Mouse (Mus musculus): ENCODE measurements around the gene Pold4. TPM values are rescaled to one million over a fixed set of nuclear protein-coding genes. Genes with fewer than 3 reads are reported as not detected.
A peak's percentile ranks its signal among the peaks of the same experiment; 100 is the strongest.

Gene Pold4
- polyA plus RNA-seq, 1 experiment from 2014 or later = 20.4 TPM

DNA sequence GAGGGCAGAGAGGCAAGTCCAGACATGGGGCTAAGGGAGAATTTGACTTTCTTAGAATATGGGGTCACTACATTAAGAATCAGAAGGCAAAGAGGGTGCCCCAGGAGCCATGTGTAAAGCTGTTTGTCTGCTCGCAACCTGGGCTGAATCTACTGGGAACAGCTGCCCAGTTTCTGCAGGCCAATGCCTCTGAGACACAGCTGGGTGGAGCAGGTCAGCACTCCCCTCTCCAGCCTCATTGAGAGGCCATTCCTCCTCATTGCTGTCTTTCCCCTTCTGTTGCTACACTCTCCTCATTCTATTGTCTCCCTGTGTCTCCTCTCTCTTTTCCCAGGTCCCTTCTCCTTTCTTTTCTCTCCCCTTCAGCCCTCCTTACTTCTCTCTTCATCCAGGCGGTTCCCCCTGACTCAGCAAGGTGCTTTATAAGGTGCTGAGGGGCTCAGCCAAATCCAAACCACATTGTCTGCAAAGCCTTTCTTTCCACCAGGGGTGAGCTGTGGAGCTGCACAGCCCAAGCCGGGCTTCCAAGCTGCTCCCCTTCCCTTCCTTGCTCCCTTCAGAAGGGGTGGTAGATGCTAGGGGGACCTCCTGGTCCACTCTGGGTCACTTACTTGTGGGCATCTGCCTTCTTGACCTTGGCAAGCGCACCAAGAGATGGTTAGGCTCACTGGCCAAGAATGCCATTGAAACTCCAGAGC, 19.7 kb upstream of the Pold4 start:
- Histone ChIP-seq H3K4me3 (no peak overlapping the region), H3K27me3 (replicated peaks) (peaks cover 43% of the 10 kb centered on the region), H3K9ac (no peak overlapping the region), H3K4me1 (peaks cover 24% of the 10 kb centered on the region), H3K27ac (no peak overlapping the region), H3K36me3 (replicated peaks) (no peaks in the 10 kb centered on the region), H3K9me3 (no peaks in the 10 kb centered on the region), H3K4me2 (no peak overlapping the region)
- 17% methylated on average over 4 of the region's 4 CpGs for WGBS
- no peak for ATAC-seq (replicated peaks)

DNA sequence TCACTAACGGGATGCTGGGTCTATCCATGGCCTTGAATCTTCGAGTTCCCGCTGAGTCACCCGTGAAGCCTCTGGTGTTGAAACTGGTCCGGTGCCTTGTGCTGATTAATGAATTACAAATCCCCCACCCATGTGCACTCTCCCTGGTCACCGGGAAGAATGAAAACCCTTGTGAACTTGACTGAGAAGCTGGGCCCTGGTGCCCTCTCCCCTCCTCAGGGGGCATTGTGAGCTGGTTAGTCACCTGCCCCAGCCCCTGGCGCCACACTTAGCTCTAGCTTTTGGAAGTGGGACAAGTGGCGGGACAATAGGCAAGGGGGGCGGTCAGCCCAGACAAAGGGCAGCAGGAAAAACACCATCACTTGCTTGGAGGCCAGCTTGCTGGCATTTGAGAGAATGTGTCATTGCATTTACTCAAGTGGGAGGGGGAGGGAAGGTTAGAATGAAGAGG, 18.1 kb upstream of the Pold4 start:
- Histone ChIP-seq H3K4me2 (peak overlapping the region; percentile 96; the same call in 1 of the 2 replicates), H3K27ac (no peak overlapping the region), H3K4me1 (peaks cover 24% of the 10 kb centered on the region), H3K4me3 (no peak overlapping the region), H3K9ac (no peak overlapping the region), H3K27me3 (replicated peaks) (peaks cover 45% of the 10 kb centered on the region), H3K36me3 (replicated peaks) (no peaks in the 10 kb centered on the region), H3K9me3 (no peaks in the 10 kb centered on the region)
- ATAC-seq (replicated peaks) = no peak
- WGBS = 7% methylated on average over 9 of the region's 9 CpGs

DNA sequence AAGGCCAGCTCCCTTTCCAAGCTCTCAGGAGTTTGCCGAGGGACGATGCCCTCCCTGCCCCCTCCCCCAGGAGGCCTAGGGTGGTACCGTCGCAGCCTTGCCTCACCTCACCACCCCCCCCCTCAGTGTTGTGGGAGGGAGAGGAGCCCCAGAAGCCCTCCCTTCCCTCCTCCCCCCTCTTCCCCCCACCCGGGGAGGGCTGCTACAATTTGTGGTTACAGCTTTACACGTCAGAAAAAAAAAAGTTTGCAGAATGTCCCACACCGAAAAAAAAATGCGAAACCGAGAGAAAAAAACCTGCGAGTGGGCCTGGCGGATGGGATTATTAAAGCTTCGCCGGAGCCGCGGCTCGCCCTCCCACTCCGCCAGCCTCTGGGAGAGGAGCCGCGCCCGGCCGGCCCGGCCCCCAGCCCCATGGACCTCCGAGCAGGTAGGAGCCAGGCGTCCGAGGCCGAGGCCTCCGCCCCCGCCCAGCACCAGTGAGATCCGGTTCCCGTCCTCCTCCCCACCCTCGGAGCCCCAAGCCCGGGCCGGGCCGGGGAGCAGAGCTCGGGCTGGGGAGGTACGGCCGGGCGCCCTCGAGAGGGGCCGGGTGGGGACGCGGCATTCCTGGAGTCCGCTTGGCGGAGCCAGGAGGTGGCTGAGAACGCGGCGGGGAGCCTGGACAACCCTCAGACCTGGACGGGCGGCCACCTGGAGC, 17.5 kb upstream of the Pold4 start, which contains the start of the genes Clcf1 and AC109138.7:
Gene Clcf1 (plus strand): TSS at position 168 of the 700 bp plus-strand sequence.
Gene AC109138.7 (plus strand): TSS at position 287 of the 700 bp plus-strand sequence.
- Histone ChIP-seq H3K27ac (no peak within 1 kb of the TSS), H3K4me1 (peaks cover 24% of the 10 kb centered on the region), H3K27me3 (replicated peaks) (peaks cover 45% of the 10 kb centered on the region), H3K4me3 (peak within 1 kb of the TSS; percentile 48), H3K36me3 (replicated peaks) (no peaks in the 10 kb centered on the region), H3K9ac (peak within 1 kb of the TSS; percentile 42), H3K9me3 (no peaks in the 10 kb centered on the region), H3K4me2 (peak within 1 kb of the TSS; percentile 96)
- under 1% methylated on average over 47 of the region's 49 CpGs for WGBS
- peak; percentile 48; the same call in 1 of the 2 replicates for ATAC-seq (replicated peaks)

DNA sequence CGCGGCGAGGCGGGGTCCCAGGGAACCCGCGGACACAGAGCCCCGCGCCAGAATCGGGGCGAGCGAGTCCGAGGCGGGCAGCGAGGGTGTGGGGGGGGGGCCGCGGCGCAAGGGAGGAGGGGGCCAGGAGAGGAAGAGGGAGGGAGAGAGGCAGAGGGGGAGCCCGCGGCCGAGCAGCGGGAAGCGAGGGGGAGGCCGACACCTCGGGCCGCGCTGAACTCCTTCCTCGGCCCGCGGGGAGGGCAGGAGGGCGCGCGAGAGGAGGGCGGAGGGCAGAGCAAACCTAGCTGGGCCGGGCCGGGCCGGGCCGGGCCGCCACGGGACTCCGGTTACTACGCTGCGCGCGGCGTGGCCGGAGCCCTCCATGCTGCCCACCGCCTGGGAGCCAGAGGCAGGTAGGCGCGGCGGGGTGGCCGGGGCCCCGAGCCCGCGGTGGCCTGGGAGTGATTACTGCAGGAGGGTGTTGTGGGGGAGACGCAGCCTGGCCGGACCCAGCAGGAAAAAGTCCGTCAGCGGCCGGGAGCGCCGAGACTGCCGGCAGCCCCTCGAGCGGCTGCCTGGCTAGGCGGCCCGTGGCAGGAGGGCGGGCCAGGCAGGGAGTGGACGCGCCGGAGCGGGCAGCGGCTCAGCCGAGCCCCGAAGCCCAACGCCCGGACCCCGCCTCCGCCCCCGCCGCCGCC, 16.8 kb upstream of the Pold4 start:
- Histone ChIP-seq H3K9ac (peak overlapping the region; percentile 42), H3K27me3 (replicated peaks) (peaks cover 45% of the 10 kb centered on the region), H3K4me2 (peak overlapping the region; percentile 96), H3K4me1 (peaks cover 24% of the 10 kb centered on the region), H3K36me3 (replicated peaks) (no peaks in the 10 kb centered on the region), H3K4me3 (peak overlapping the region; percentile 48), H3K9me3 (no peaks in the 10 kb centered on the region), H3K27ac (no peak overlapping the region)
- WGBS = 0% methylated on average over 55 of the region's 81 CpGs
- ATAC-seq (replicated peaks) = peak; percentile 51; the same call in 1 of the 2 replicates

DNA sequence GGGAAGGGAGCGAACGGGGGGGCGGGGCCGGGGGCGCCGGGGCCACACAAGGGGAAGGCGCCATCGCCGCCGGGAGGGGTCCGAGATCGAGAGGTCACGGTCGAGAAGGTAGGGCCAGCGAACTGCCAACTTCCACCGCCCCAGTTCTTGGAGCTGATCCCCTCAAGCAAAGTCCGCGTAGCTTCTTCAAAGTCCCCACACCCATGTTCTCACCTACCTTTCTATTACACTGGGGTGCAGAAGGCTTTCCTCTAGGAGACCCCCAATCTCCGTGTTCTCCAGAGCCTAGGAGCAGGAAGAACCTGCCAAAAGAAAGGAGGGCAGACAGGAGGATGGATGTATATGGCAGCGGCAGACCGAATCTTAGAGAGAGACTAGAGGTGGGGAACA, 16.3 kb upstream of the Pold4 start:
- H3K36me3 ChIP-seq (replicated peaks) = no peaks in the 10 kb centered on the region
- ATAC-seq (replicated peaks) = no peak
- H3K9me3 ChIP-seq = no peaks in the 10 kb centered on the region
- no peak overlapping the region for H3K27ac ChIP-seq
- peak overlapping the region; percentile 96 for H3K4me2 ChIP-seq
- peaks cover 45% of the 10 kb centered on the region for H3K27me3 ChIP-seq (replicated peaks)
- peaks cover 24% of the 10 kb centered on the region for H3K4me1 ChIP-seq
- H3K9ac ChIP-seq = peak overlapping the region; percentile 42
- peak overlapping the region; percentile 48 for H3K4me3 ChIP-seq
- 4% methylated on average over 16 of the region's 21 CpGs for WGBS

DNA sequence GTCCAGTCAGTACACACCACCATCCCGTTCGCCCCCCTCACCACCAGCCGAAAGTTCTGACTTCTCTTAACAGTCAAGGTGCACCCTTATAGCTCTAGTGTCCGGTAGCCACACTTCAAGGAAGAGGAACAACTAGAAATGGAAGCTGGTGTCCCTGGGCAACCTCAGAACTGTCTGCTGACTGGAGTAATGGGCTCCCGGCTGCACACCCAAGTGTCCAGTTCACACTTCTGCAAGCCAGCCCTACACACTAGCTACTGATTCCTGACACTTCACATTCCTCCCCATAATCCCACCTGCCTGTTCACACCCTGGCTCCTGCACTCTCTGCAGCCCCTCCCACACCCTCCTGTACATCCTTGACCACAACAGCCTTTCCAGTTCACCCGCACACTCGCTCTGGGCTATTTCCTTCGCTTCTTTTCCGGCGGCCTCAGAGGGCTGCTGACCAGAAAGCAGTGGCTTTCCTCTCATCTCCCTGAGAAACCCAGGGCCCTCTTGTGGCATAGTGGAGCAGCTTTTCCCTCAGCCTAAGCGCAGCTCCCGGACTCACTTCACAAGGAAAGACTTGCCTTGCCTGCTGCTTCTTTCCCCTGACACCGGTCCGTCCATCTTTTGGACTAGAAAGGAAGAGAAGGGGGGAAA, 15.5 kb upstream of the Pold4 start:
- H3K9me3 ChIP-seq = no peaks in the 10 kb centered on the region
- H3K4me1 ChIP-seq = peaks cover 24% of the 10 kb centered on the region
- 23% methylated on average over 14 of the region's 14 CpGs for WGBS
- no peak for ATAC-seq (replicated peaks)
- peaks cover 42% of the 10 kb centered on the region for H3K27me3 ChIP-seq (replicated peaks)
- peak overlapping the region; percentile 17; the same call in 1 of the 2 replicates for H3K4me2 ChIP-seq
- no peaks in the 10 kb centered on the region for H3K36me3 ChIP-seq (replicated peaks)
- H3K9ac ChIP-seq = no peak overlapping the region
- H3K27ac ChIP-seq = no peak overlapping the region
- no peak overlapping the region for H3K4me3 ChIP-seq

DNA sequence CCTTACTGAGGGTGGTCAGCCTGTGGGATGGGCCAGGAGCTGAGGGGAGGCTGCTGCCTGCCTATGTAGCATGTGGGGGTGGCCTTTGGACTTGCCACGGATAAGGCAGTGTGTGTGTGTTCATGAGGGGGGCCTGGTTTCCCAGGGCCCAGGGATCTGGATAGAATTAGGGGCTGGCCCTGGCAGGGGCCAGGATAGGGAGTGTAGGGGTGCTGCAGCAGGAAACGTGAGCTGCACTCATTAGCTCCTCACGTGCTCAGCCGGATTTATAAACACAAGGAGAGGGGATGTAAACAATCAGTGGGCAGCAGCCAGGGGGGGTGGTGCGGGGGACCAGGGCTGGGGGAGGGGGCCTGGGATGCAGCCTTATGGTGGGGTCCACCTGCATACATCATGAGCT, 14.6 kb upstream of the Pold4 start:
- Histone ChIP-seq H3K27ac (no peak overlapping the region), H3K4me3 (no peak overlapping the region), H3K27me3 (replicated peaks) (peaks cover 33% of the 10 kb centered on the region), H3K4me2 (no peak overlapping the region), H3K36me3 (replicated peaks) (no peaks in the 10 kb centered on the region), H3K9me3 (no peaks in the 10 kb centered on the region), H3K4me1 (peaks cover 24% of the 10 kb centered on the region), H3K9ac (no peak overlapping the region)
- 14% methylated on average over 5 of the region's 5 CpGs for WGBS
- no peak for ATAC-seq (replicated peaks)

DNA sequence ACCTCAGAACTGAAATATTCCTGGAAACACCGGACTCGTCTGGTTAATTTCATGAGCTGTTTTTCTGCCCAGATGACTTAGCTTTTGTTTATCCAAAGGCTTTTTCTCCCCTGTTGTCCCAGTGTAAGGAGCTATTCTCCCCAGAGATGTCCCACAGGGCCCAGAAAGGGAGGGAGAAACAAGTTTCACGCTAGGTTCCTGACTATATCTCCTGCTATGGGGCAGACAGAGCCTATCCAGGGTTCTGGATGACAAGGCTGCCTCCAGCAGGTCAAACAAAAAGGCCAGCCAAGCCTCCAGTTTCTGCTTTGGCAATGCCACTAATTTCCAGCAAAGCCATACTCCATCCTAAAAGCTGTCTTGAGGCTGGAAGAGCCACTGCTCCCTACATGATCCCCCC, 13.8 kb upstream of the Pold4 start:
- 42% methylated on average over 3 of the region's 3 CpGs for WGBS
- no peak for ATAC-seq (replicated peaks)
- Histone ChIP-seq H3K27me3 (replicated peaks) (peaks cover 28% of the 10 kb centered on the region), H3K9me3 (no peaks in the 10 kb centered on the region), H3K4me3 (no peak overlapping the region), H3K4me1 (peaks cover 24% of the 10 kb centered on the region), H3K36me3 (replicated peaks) (no peaks in the 10 kb centered on the region), H3K27ac (no peak overlapping the region), H3K9ac (no peak overlapping the region), H3K4me2 (no peak overlapping the region)

DNA sequence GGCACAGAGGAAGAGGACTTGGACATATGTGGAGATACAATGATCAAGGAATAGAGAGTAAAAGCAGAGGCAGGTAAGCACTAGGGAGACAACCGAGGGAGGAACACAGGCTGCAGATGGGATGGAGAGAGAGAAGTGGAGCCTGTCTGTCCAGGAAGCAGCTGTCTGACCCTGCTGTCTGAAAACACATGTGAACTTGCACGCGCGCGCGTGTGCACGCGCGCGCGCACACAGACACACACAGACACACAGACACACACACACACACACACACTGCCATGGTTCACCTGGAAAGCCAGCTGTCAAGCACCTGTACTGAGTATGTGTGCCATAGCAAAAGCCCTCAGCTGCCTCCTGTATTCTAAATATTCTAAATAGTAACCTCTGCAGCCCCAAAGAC, 13.4 kb upstream of the Pold4 start:
- Histone ChIP-seq H3K27me3 (replicated peaks) (peaks cover 24% of the 10 kb centered on the region), H3K4me3 (no peak overlapping the region), H3K27ac (no peak overlapping the region), H3K4me1 (peaks cover 24% of the 10 kb centered on the region), H3K36me3 (replicated peaks) (no peaks in the 10 kb centered on the region), H3K9me3 (no peaks in the 10 kb centered on the region), H3K4me2 (no peak overlapping the region), H3K9ac (no peak overlapping the region)
- ATAC-seq (replicated peaks) = no peak
- WGBS = 93% methylated on average over 11 of the region's 11 CpGs

DNA sequence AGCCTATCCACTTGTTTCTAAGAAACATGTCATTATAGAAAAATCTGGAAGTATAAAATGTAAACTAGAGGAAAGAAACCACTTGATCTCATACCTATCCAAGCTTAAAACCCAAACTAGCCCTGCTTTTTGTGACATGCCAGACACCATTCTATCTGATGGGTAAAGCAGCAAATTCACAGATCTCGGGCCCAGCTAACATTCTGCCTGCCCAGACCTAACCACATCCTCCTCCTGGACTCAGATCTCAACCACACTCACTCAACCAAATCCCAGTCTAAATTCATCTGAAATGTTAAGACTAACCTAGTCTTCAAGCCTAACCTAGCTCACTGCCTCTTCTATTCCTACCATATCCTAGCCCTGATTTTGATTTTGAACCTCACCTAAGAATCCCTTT, 12.9 kb upstream of the Pold4 start:
- H3K4me1 ChIP-seq = peaks cover 21% of the 10 kb centered on the region
- H3K27ac ChIP-seq = no peak overlapping the region
- H3K36me3 ChIP-seq (replicated peaks) = no peaks in the 10 kb centered on the region
- ATAC-seq (replicated peaks) = no peak
- H3K9ac ChIP-seq = no peak overlapping the region
- WGBS = 79% methylated on average over 1 of the region's 1 CpGs
- H3K4me3 ChIP-seq = no peak overlapping the region
- H3K9me3 ChIP-seq = no peaks in the 10 kb centered on the region
- H3K4me2 ChIP-seq = no peak overlapping the region
- H3K27me3 ChIP-seq (replicated peaks) = peaks cover 19% of the 10 kb centered on the region

DNA sequence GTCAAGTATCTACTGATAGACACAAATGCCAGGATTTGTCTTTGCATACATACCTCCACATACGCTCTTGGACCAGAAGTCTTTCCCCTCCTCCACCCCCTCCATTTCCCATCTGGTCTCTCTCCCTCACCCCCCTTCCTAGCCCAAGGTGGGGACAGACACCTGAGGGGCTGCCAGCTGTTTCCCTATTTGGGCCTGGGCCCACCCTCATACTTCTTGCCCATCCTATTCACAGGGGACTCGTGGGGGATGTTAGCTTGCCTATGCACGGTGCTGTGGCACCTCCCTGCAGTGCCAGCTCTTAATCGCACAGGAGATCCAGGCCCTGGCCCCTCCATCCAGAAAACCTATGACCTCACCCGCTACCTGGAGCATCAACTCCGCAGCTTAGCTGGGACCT, 11.8 kb upstream of the Pold4 start:
- Histone ChIP-seq H3K27me3 (replicated peaks) (peaks cover 13% of the 10 kb centered on the region), H3K9me3 (no peaks in the 10 kb centered on the region), H3K4me3 (no peak overlapping the region), H3K4me2 (no peak overlapping the region), H3K9ac (no peak overlapping the region), H3K27ac (no peak overlapping the region), H3K36me3 (replicated peaks) (no peaks in the 10 kb centered on the region), H3K4me1 (peaks cover 10% of the 10 kb centered on the region)
- ATAC-seq (replicated peaks) = no peak
- WGBS = 81% methylated on average over 6 of the region's 6 CpGs

DNA sequence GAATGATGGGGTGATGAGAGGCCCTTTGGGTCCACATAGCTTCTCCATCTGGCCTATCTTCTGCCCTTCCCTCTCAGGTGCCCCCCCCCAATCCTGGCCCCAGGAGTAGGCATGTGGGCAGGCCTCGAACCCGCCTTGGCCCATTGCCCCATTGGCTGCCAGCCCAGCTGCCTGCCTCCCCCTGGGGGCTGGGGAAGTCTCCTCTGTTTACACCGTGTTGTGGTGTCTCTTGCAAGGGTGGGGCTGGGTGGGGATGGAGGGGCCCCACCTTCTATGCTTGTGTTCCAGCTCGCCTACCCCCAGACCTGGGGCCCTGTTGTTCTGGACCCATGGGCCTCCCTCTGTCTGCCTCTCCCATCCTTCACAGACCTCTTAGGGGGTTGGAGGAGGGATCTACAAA, 11.3 kb upstream of the Pold4 start:
- no peak overlapping the region for H3K4me2 ChIP-seq
- peaks cover 5% of the 10 kb centered on the region for H3K4me1 ChIP-seq
- WGBS = 59% methylated on average over 4 of the region's 4 CpGs
- H3K9ac ChIP-seq = no peak overlapping the region
- no peak for ATAC-seq (replicated peaks)
- H3K27me3 ChIP-seq (replicated peaks) = peaks cover 13% of the 10 kb centered on the region
- H3K36me3 ChIP-seq (replicated peaks) = no peaks in the 10 kb centered on the region
- H3K4me3 ChIP-seq = no peak overlapping the region
- H3K9me3 ChIP-seq = no peaks in the 10 kb centered on the region
- H3K27ac ChIP-seq = no peak overlapping the region
